Mouse (Mus musculus) hindbrain, embryonic 16.5 days (tissue): ENCODE data around the gene Mfap2. TPM values are rescaled to one million over a fixed set of nuclear protein-coding genes. Genes with fewer than 3 reads are reported as not detected.

Source experiments
- ATAC-seq: fragments of 200-750 bp; cut with Nextera tagmentation; 2 replicates; pipeline ENCODE4 v1.8.0; 2017; ENCODE audit warnings: moderate TSS enrichment, moderate library complexity
- H3K27ac ChIP-seq: fragments of 300-500 bp; sonication (generic); 2 replicates; pipeline ENCODE4 v1.5.1; 2014; ENCODE audit warnings: low read depth, mild to moderate bottlenecking, control low read depth, low read length, moderate library complexity
- H3K27me3 ChIP-seq: fragments of 300-500 bp; sonication (generic); replicated peaks from 2 replicates; pipeline ENCODE4 v1.6.1; 2014; ENCODE audit warnings: low read length; ENCODE audit not compliant: control insufficient read depth, insufficient read depth
- H3K36me3 ChIP-seq: fragments of 300-500 bp; sonication (generic); 2 replicates; pipeline ENCODE4 v1.6.1; 2014; ENCODE audit warnings: mild to moderate bottlenecking, low read length, moderate library complexity, mixed read lengths; ENCODE audit not compliant: control insufficient read depth, insufficient read depth
- H3K4me1 ChIP-seq: fragments of 300-500 bp; sonication (generic); 2 replicates; pipeline ENCODE4 v1.6.1; 2014; ENCODE audit warnings: low read depth, low read length; ENCODE audit not compliant: control insufficient read depth, insufficient read depth
- H3K4me2 ChIP-seq: fragments of 300-500 bp; sonication (generic); 2 replicates; pipeline ENCODE4 v1.6.1; 2014; ENCODE audit warnings: mild to moderate bottlenecking, low read length, control low read depth, moderate library complexity
- H3K4me3 ChIP-seq: fragments of 300-500 bp; sonication (generic); 2 replicates; pipeline ENCODE4 v1.5.1; 2014; ENCODE audit warnings: mild to moderate bottlenecking, low read length, control low read depth, moderate library complexity
- H3K9ac ChIP-seq: fragments of 300-500 bp; sonication (generic); 2 replicates; pipeline ENCODE4 v1.6.1; 2014; ENCODE audit warnings: low read depth, mild to moderate bottlenecking, control low read depth, low read length, moderate library complexity
- H3K9me3 ChIP-seq: fragments of 300-500 bp; sonication (generic); 2 replicates; pipeline ENCODE4 v1.6.1; 2014; ENCODE audit warnings: mild to moderate bottlenecking, low read length, moderate library complexity; ENCODE audit not compliant: control insufficient read depth
- WGBS: fragments of 180-500 bp; shearing (Covaris S2); extraction: QIAGEN DNeasy Blood & Tissue Kit; methylation state at CpG from one replicate; pipeline ENCODE4 v1.1.7; 2014; 5-methylcytosine and 5-hydroxymethylcytosine counted together
- polyA plus RNA-seq: library from polyadenylated mRNA; unstranded; fragments of >200 nt; fragmentation: Nextera tagmentation; extraction: Ambion mirVana; gene quantifications from 2 replicates; pipeline ENCODE4 v1.2.1, GENCODE M21; 2015

Gene Mfap2
- polyA plus RNA-seq, 1 experiment from 2014 or later = 130 TPM

GRCm38 (mm10) chr4:140986024-140986710, 24.1 kb upstream of the Mfap2 start:
- H3K36me3 ChIP-seq = no peaks in the 10 kb centered on the region
- H3K4me3 ChIP-seq = peak overlapping the region; percentile 86
- peak overlapping the region; percentile 59 for H3K4me2 ChIP-seq
- 20% methylated on average over 15 of the region's 15 CpGs for WGBS
- no peaks in the 10 kb centered on the region for H3K27me3 ChIP-seq
- peaks cover 30% of the 10 kb centered on the region for H3K4me1 ChIP-seq
- ATAC-seq = peak; percentile 34
- H3K9me3 ChIP-seq = no peaks in the 10 kb centered on the region
- peak overlapping the region; percentile 98 for H3K9ac ChIP-seq
- H3K27ac ChIP-seq = peak overlapping the region; percentile 83

- no peaks in the 10 kb centered on the region for H3K36me3 ChIP-seq
- H3K27me3 ChIP-seq = no peaks in the 10 kb centered on the region
- H3K27ac ChIP-seq = peak within 1 kb of the TSS; percentile 83
- H3K9me3 ChIP-seq = no peaks in the 10 kb centered on the region
- peaks cover 30% of the 10 kb centered on the region for H3K4me1 ChIP-seq
- H3K4me2 ChIP-seq = peak within 1 kb of the TSS; percentile 59
- peak within 1 kb of the TSS; percentile 86 for H3K4me3 ChIP-seq
- 0% methylated on average over 38 of the region's 58 CpGs for whole genome bisulfite sequencing
- peak; percentile 89 for ATAC-seq
- H3K9ac ChIP-seq = peak within 1 kb of the TSS; percentile 98
Measured at GRCm38 (mm10) chr4:140986711-140987395, 23.4 kb upstream of the Mfap2 start, which contains the start of gene Atp13a2. Gene Atp13a2 (plus strand): TSS chr4:140986873.

GRCm38 (mm10) chr4:140987476-140987875, 22.7 kb upstream of the Mfap2 start:
- H3K9ac ChIP-seq = peak overlapping the region; percentile 98
- no peaks in the 10 kb centered on the region for H3K27me3 ChIP-seq
- peak overlapping the region; percentile 59 for H3K4me2 ChIP-seq
- 0 out of 2 replicates have a peak, but pooled peaks have one; percentile 6 for ATAC-seq
- peaks cover 4% of the 10 kb centered on the region for H3K36me3 ChIP-seq
- H3K9me3 ChIP-seq = no peaks in the 10 kb centered on the region
- peak overlapping the region; percentile 86 for H3K4me3 ChIP-seq
- H3K4me1 ChIP-seq = peaks cover 30% of the 10 kb centered on the region
- 20% methylated on average over 7 of the region's 7 CpGs for WGBS
- H3K27ac ChIP-seq = peak overlapping the region; percentile 83

- no peak for ATAC-seq
- H3K27me3 ChIP-seq = no peaks in the 10 kb centered on the region
- H3K36me3 ChIP-seq = peaks cover 10% of the 10 kb centered on the region
- WGBS = 54% methylated on average over 7 of the region's 7 CpGs
- H3K9ac ChIP-seq = peak overlapping the region; percentile 29; the same call in 1 of the 2 replicates
- H3K27ac ChIP-seq = no peak overlapping the region
- no peak overlapping the region; the same call in 1 of the 2 replicates for H3K4me3 ChIP-seq
- H3K4me2 ChIP-seq = peak overlapping the region; percentile 59
- peaks cover 27% of the 10 kb centered on the region for H3K4me1 ChIP-seq
- H3K9me3 ChIP-seq = no peaks in the 10 kb centered on the region
Measured at GRCm38 (mm10) chr4:140988706-140989290, 21.4 kb upstream of the Mfap2 start.

- no peak overlapping the region for H3K27ac ChIP-seq
- H3K9ac ChIP-seq = no peak overlapping the region; the same call in 1 of the 2 replicates
- 85% methylated on average over 14 of the region's 14 CpGs for WGBS
- H3K4me1 ChIP-seq = peaks cover 27% of the 10 kb centered on the region
- H3K4me2 ChIP-seq = no peak overlapping the region; the same call in 1 of the 2 replicates
- ATAC-seq = no peak
- H3K36me3 ChIP-seq = peaks cover 16% of the 10 kb centered on the region
- H3K4me3 ChIP-seq = no peak overlapping the region
- H3K9me3 ChIP-seq = no peaks in the 10 kb centered on the region
- H3K27me3 ChIP-seq = no peaks in the 10 kb centered on the region
Measured at GRCm38 (mm10) chr4:140989447-140989846, 20.8 kb upstream of the Mfap2 start.

GRCm38 (mm10) chr4:140992215-140992614, 18.0 kb upstream of the Mfap2 start:
- ATAC-seq = no peak
- peaks cover 44% of the 10 kb centered on the region for H3K36me3 ChIP-seq
- no peaks in the 10 kb centered on the region for H3K9me3 ChIP-seq
- no peak overlapping the region for H3K4me2 ChIP-seq
- H3K9ac ChIP-seq = no peak overlapping the region
- H3K4me1 ChIP-seq = peaks cover 27% of the 10 kb centered on the region
- no peaks in the 10 kb centered on the region for H3K27me3 ChIP-seq
- no peak overlapping the region for H3K4me3 ChIP-seq
- no peak overlapping the region for H3K27ac ChIP-seq
- WGBS = 79% methylated on average over 20 of the region's 20 CpGs

GRCm38 (mm10) chr4:140993846-140994245, 16.4 kb upstream of the Mfap2 start:
- Histone ChIP-seq H3K4me3 (no peak overlapping the region), H3K27ac (no peak overlapping the region), H3K4me1 (peaks cover 12% of the 10 kb centered on the region), H3K27me3 (no peaks in the 10 kb centered on the region), H3K4me2 (no peak overlapping the region), H3K9me3 (no peaks in the 10 kb centered on the region), H3K36me3 (peaks cover 53% of the 10 kb centered on the region), H3K9ac (no peak overlapping the region)
- no peak for ATAC-seq
- WGBS = 88% methylated on average over 8 of the region's 8 CpGs

GRCm38 (mm10) chr4:140995811-140996210, 14.4 kb upstream of the Mfap2 start:
- Histone ChIP-seq H3K4me1 (no peaks in the 10 kb centered on the region), H3K4me2 (no peak overlapping the region), H3K27ac (no peak overlapping the region), H3K9ac (no peak overlapping the region), H3K36me3 (peaks cover 66% of the 10 kb centered on the region), H3K9me3 (no peaks in the 10 kb centered on the region), H3K4me3 (no peak overlapping the region), H3K27me3 (no peaks in the 10 kb centered on the region)
- ATAC-seq = no peak
- whole genome bisulfite sequencing = 92% methylated on average over 8 of the region's 8 CpGs

GRCm38 (mm10) chr4:140996812-140997211, 13.4 kb upstream of the Mfap2 start:
- Histone ChIP-seq H3K9me3 (no peaks in the 10 kb centered on the region), H3K27ac (no peak overlapping the region), H3K9ac (no peak overlapping the region), H3K4me2 (no peak overlapping the region), H3K4me3 (no peak overlapping the region), H3K4me1 (no peaks in the 10 kb centered on the region), H3K27me3 (no peaks in the 10 kb centered on the region), H3K36me3 (peaks cover 67% of the 10 kb centered on the region)
- ATAC-seq = no peak
- WGBS = 99% methylated on average over 9 of the region's 9 CpGs
